Mouse (Mus musculus): ENCODE measurements around the gene Slc17a7. TPM values are rescaled to one million over a fixed set of nuclear protein-coding genes. Genes with fewer than 3 reads are reported as not detected.
A peak's percentile ranks its signal among the peaks of the same experiment; 100 is the strongest.

Gene Slc17a7
- polyA plus RNA-seq, 2 experiments, result 0.18 to 0.58 TPM

DNA sequence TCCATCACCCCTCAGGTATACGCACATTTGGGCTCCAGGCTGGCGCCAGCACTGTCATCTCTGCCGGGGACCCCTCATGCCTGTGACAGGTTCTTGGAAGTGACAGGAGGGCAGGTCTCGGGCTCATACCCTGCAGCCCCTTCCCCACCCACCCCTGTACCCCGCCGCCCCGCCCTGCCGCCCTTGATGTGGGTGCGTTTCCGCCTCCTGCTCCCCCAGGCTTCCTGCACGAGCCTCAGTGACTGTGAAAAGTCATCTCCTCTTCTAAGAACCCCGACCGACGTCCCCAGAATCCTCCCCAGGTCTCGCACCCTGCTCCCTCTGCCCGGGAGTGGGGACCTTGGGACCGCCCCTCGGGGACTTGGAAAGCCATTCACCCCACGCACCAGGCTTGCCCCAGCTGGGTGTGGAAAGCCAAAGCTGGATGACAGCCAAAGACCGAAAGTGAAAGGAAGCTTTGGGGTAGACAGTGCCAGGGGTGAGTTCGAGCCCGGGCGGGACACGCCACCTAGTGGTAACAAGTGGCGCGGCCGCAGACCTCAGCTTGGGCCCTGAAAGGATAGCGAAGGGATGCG lies 27.7 kb upstream of the Slc17a7 start, which contains the start of the genes Gm45713 and Flt3l:
Gm45713 (minus strand) TSS at position 239 of the 575 bp plus-strand sequence.
Flt3l (minus strand) TSS at position 440 of the 575 bp plus-strand sequence.
- TF ChIP-seq POLR2A (IDR thresholded peaks at IDR 0.05; ENCODE audit: borderline replicate concordance, extremely low read depth, insufficient read depth, insufficient read length), result 0 out of 2 replicates have a peak, but pooled peaks have one; percentile 17
- WGBS, result 1% methylated on average over 29 of the region's 29 CpGs
- 0 out of 2 replicates have a peak, but pooled peaks cover 4% of the 10 kb centered on the region for H3K27me3 ChIP-seq (ENCODE audit: control insufficient read depth, insufficient read depth, low read length)

DNA sequence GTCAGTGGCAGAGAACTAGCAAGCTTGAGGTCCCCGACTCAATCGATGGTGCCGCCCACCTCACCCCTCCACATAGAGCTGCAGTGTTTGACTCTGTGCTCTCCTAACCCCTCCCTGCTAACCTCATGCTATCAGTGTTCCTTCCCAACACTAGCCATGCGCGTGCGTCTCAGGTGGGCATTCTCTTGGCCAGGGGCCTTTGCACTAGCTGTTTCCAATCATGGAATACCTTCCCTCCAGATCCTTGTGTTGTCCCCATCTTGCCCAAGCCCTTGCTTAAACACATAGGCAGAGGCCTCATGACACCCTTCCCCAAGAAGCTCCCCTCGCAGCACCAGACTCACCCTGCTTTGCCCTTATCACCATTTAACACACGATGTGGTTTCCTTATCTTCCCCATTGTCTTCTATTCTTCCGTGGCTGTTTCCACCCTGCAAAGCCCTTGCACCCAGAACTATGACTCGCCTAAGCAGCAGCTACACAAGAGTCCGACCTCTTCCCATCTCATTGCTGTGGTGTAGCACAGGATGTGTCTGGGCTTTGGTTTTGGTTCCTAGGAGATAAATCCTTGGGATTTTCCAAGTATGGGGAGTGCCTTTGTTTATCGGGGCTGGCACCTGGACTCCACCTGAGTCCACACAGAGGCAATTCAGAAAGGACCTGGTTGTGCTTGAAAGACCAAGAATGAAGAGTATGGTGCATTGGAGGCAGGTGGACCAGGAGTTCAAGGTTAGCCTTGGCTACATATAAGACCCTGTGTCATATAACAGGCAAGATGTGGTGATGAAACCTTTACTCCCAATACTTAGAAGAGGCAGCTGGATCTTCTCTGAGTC lies 26.4 kb upstream of the Slc17a7 start:
- Histone ChIP-seq H3K9me3 (ENCODE audit: control insufficient read depth, low read length) (no peaks in the 10 kb centered on the region), H3K4me2 (replicated peaks; ENCODE audit: low read depth, low read length, severe bottlenecking) (no peak overlapping the region), H3K27me3 (ENCODE audit: control insufficient read depth, insufficient read depth, low read length) (0 out of 2 replicates have a peak, but pooled peaks cover 4% of the 10 kb centered on the region), H3K4me1 (ENCODE audit: control insufficient read depth, insufficient read depth, low read length) (no peaks in the 10 kb centered on the region), H3K27ac (replicated peaks; ENCODE audit: low read depth, low read length) (no peak overlapping the region), H3K4me3 (replicated peaks; ENCODE audit: low read length) (no peak overlapping the region), H3K36me3 (ENCODE audit: control insufficient read depth, insufficient read depth, low read length) (peaks cover 7% of the 10 kb centered on the region), H3K9ac (ENCODE audit: low read depth, low read length, severe bottlenecking) (no peak overlapping the region)
- no peak for TF ChIP-seq POLR2A (IDR thresholded peaks at IDR 0.05; ENCODE audit: borderline replicate concordance, extremely low read depth, insufficient read depth, insufficient read length)
- no peak for DNase-seq (ENCODE audit: low spot score)
- 85% methylated on average over 12 of the region's 12 CpGs for WGBS
- no peak for ATAC-seq (ENCODE audit: low FRiP score, low read depth)

More for the DNA sequence above, 27.7 kb upstream of the Slc17a7 start, which contains the start of the genes Gm45713 and Flt3l:
- Histone ChIP-seq H3K36me3 (ENCODE audit: control insufficient read depth, insufficient read depth, low read length) (no peaks in the 10 kb centered on the region), H3K4me3 (replicated peaks; ENCODE audit: low read length) (peak within 1 kb of the TSS; percentile 45), H3K9ac (ENCODE audit: low read depth, low read length, severe bottlenecking) (peak within 1 kb of the TSS; percentile 55), H3K27ac (replicated peaks; ENCODE audit: low read depth, low read length) (no peak within 1 kb of the TSS), H3K9me3 (ENCODE audit: control insufficient read depth, low read length) (no peaks in the 10 kb centered on the region), H3K4me2 (replicated peaks; ENCODE audit: low read depth, low read length, severe bottlenecking) (peak within 1 kb of the TSS; percentile 81), H3K4me1 (ENCODE audit: control insufficient read depth, insufficient read depth, low read length) (no peaks in the 10 kb centered on the region)
- ATAC-seq (ENCODE audit: low FRiP score, low read depth) (peak; percentile 85), DNase-seq (ENCODE audit: low spot score) (peak; percentile 85)

DNA sequence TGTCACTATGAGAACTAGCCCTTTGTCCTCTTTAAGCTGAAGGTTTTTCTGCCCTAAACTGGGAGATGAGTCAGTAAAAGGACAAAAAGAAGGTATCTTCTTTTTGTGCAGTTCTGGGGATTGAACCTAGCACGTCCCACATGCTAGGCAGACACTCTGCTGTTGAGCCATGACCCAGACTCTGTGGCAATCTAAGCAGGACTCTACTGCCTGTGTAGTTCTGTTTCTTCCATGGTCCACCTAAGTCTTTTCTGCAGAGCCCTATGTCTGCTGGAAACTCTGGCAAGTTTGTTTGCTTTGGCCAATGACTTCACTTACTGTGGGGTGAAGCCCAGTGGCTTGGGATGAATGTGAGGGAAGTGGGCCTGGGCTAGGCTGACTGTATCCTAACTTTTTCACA lies 25.3 kb upstream of the Slc17a7 start:
- 82% methylated on average over 1 of the region's 1 CpGs for WGBS
- Histone ChIP-seq H3K27me3 (ENCODE audit: control insufficient read depth, insufficient read depth, low read length) (0 out of 2 replicates have a peak, but pooled peaks cover 4% of the 10 kb centered on the region), H3K4me2 (replicated peaks; ENCODE audit: low read depth, low read length, severe bottlenecking) (no peak overlapping the region), H3K4me3 (replicated peaks; ENCODE audit: low read length) (no peak overlapping the region), H3K4me1 (ENCODE audit: control insufficient read depth, insufficient read depth, low read length) (no peaks in the 10 kb centered on the region), H3K27ac (replicated peaks; ENCODE audit: low read depth, low read length) (no peak overlapping the region), H3K9me3 (ENCODE audit: control insufficient read depth, low read length) (no peaks in the 10 kb centered on the region), H3K36me3 (ENCODE audit: control insufficient read depth, insufficient read depth, low read length) (peaks cover 16% of the 10 kb centered on the region), H3K9ac (ENCODE audit: low read depth, low read length, severe bottlenecking) (no peak overlapping the region)
- no peak for ATAC-seq (ENCODE audit: low FRiP score, low read depth)
- TF ChIP-seq POLR2A (IDR thresholded peaks at IDR 0.05; ENCODE audit: borderline replicate concordance, extremely low read depth, insufficient read depth, insufficient read length), result no peak
- DNase-seq (ENCODE audit: low spot score), result no peak

GRCm38 (mm10) chr7:45139904-45140723 lies 23.6 kb upstream of the Slc17a7 start:
- ATAC-seq (ENCODE audit: low FRiP score, low read depth) (no peak), DNase-seq (ENCODE audit: low spot score) (no peak)
- 69% methylated on average over 8 of the region's 8 CpGs for WGBS
- no peaks in the 10 kb centered on the region for H3K4me1 ChIP-seq (ENCODE audit: control insufficient read depth, insufficient read depth, low read length)
- H3K4me2 ChIP-seq (replicated peaks; ENCODE audit: low read depth, low read length, severe bottlenecking), result no peak overlapping the region
- H3K36me3 ChIP-seq (ENCODE audit: control insufficient read depth, insufficient read depth, low read length), result peaks cover 33% of the 10 kb centered on the region
- no peak overlapping the region for H3K9ac ChIP-seq (ENCODE audit: low read depth, low read length, severe bottlenecking)
- TF ChIP-seq POLR2A (IDR thresholded peaks at IDR 0.05; ENCODE audit: borderline replicate concordance, extremely low read depth, insufficient read depth, insufficient read length), result no peak
- H3K9me3 ChIP-seq (ENCODE audit: control insufficient read depth, low read length), result no peaks in the 10 kb centered on the region
- H3K4me3 ChIP-seq (replicated peaks; ENCODE audit: low read length), result no peak overlapping the region
- no peak overlapping the region for H3K27ac ChIP-seq (replicated peaks; ENCODE audit: low read depth, low read length)
- 0 out of 2 replicates have a peak, but pooled peaks cover 4% of the 10 kb centered on the region for H3K27me3 ChIP-seq (ENCODE audit: control insufficient read depth, insufficient read depth, low read length)

DNA sequence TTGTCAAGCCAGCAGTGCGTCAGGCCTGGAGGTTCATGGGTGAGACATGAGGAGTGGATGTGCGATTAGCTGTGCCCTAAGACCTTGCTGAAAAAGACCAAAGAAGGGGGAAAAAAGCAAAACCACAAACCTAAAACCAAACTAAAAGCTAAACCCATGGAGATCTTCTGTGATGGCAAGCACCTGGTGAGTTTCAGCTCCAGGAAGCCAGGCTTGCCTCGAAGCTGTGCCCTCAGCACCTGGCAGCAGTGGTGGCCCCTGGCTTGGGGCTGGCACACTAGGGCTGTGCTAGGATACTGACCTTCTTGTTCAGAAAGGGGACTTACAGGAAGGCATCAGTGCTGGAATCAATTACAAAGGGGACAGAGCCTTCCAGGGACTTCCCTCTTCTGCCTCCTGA lies 22.4 kb upstream of the Slc17a7 start:
- WGBS, result 93% methylated on average over 3 of the region's 3 CpGs
- no peak for TF ChIP-seq POLR2A (IDR thresholded peaks at IDR 0.05; ENCODE audit: borderline replicate concordance, extremely low read depth, insufficient read depth, insufficient read length)
- no peaks in the 10 kb centered on the region for H3K9me3 ChIP-seq (ENCODE audit: control insufficient read depth, low read length)

More for the DNA sequence above, 22.4 kb upstream of the Slc17a7 start:
- H3K27me3 ChIP-seq (ENCODE audit: control insufficient read depth, insufficient read depth, low read length), result no peaks in the 10 kb centered on the region
- no peak overlapping the region for H3K4me2 ChIP-seq (replicated peaks; ENCODE audit: low read depth, low read length, severe bottlenecking)
- no peak overlapping the region for H3K4me3 ChIP-seq (replicated peaks; ENCODE audit: low read length)
- DNase-seq (ENCODE audit: low spot score), result no peak
- peaks cover 44% of the 10 kb centered on the region for H3K36me3 ChIP-seq (ENCODE audit: control insufficient read depth, insufficient read depth, low read length)
- H3K27ac ChIP-seq (replicated peaks; ENCODE audit: low read depth, low read length), result no peak overlapping the region
- peak overlapping the region; percentile 16; the same call in 1 of the 2 replicates for H3K9ac ChIP-seq (ENCODE audit: low read depth, low read length, severe bottlenecking)
- ATAC-seq (ENCODE audit: low FRiP score, low read depth), result no peak
- H3K4me1 ChIP-seq (ENCODE audit: control insufficient read depth, insufficient read depth, low read length), result no peaks in the 10 kb centered on the region
